In the genomic region with DNA sequence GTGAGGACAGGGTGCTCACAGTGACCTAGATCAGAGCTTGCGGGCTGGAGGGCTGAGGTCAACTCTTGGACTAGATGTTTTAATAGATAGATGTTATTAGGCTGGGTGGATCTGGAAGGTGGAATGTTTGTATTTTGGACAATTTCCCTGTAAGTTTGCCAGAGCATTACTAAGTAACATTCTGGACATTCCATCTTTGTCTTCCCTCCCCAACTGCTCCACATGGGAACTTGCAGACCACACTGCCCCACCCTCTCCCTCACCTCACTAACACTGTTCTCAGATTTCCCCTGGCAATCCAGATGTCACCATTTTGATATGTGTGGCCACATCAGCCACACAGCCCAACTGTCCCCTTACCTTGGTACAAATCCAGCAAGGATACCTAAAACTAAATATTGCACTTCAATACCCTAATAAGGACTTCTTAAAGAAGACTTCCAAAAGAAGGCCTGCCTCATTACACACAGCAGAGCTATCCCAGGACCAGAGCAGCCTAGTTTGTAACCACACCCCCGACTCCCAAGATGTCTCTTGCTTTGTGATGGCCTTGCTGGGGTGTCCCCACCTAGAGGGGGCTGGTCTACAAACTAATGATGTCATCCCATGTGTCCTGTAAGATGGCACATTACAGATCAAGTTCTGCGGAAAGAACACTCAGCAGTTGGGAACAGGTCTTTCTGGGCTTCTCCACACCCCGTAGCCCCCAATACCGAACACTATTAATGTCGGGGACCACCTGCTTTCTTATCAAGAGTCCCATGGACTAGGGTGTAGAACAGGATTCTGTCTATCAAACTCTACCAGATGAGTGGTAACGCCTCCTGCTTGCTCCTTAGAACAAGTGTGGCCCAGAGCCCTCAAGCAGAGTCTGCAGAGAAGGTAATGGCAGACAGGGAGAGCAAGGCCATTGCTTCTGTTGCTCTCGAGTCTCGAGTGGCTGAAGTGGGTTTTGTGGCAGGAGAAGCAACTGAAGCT, we compare ENCODE assay signal across 24 mouse cellular contexts. TPM values are rescaled to one million over a fixed set of nuclear protein-coding genes. Genes with fewer than 3 reads are reported as not detected.
DNase-seq lines count a peak whose midpoint lies in the region; ATAC-seq and TF ChIP-seq lines count a peak whose summit lies in the region.
"Had no signal": no experiment of that assay in that cellular context is flagged by ENCODE, and none has a peak within 500 bp of the region (broad histone marks: within the 10 kb centered on the region; RNA-seq: fewer than 3 reads in every experiment).

No protein-coding gene starts in this region.

- peaks cover 28% of the 10 kb centered on the region for H3K36me3 ChIP-seq in lung, postnatal 0 days (ENCODE audit: insufficient read depth, low read length)
- peaks cover 97% of the 10 kb centered on the region for H3K36me3 ChIP-seq in liver, embryonic 12.5 days
- H3K36me3 ChIP-seq in heart, embryonic 10.5 days, result peaks cover 96% of the 10 kb centered on the region

- TF ChIP-seq CTCF in lung, postnatal 0 days (IDR thresholded peaks at IDR 0.05), result no peak

- no peak for ATAC-seq in lung, postnatal 0 days
- ATAC-seq in liver, embryonic 12.5 days, result peak; percentile 84
- ATAC-seq: hindbrain, embryonic 16.5 days had no signal

- DNase-seq in gastrocnemius, adult 18-20 months (ENCODE audit: low spot score), result peak; percentile 70
- DNase-seq in gastrocnemius, postnatal 10 days, result no peak
- peak; percentile 19 for DNase-seq in lung, postnatal 0 days (ENCODE audit: low spot score)
- no peak for DNase-seq in lung, postnatal 10 days
- peak; percentile 74 for DNase-seq in skeletal muscle tissue, adult 2 months (ENCODE audit: low read depth, low spot score)
- no peak for DNase-seq in adrenal gland, postnatal 14 days
- no peak for DNase-seq in heart, embryonic 10.5 days (ENCODE audit: low spot score)
- DNase-seq: cerebellum, postnatal 10 days; embryo, embryonic 11 days; heart, postnatal 36 days; kidney, adult 9 months; layer of hippocampus, postnatal 36 days; right cerebral cortex, postnatal 4 days had no signal

- WGBS in lung, postnatal 0 days, result 79% methylated on average over 9 of the region's 9 CpGs
- 69% methylated on average over 9 of the region's 9 CpGs for WGBS in liver, embryonic 12.5 days (ENCODE audit: insufficient replicate concordance)
- WGBS in heart, embryonic 10.5 days, result 87% methylated on average over 9 of the region's 9 CpGs

- TF ChIP-seq EP300 in lung, postnatal 0 days (IDR thresholded peaks at IDR 0.05), result no peak

- no peak overlapping the region for H3K4me2 ChIP-seq in lung, postnatal 0 days (replicated peaks; ENCODE audit: low read depth, low read length)
- peak overlapping the region; percentile 16; the same call in 1 of the 2 replicates for H3K4me2 ChIP-seq in liver, embryonic 12.5 days
- H3K4me2 ChIP-seq: embryonic facial prominence, embryonic 15.5 days; forebrain, embryonic 12.5 days; heart, embryonic 12.5 days; midbrain, embryonic 11.5 days; neural tube, embryonic 13.5 days had no signal

- H3K4me3 ChIP-seq in lung, postnatal 0 days (ENCODE audit: low read depth, low read length), result no peak overlapping the region
- no peak overlapping the region for H3K4me3 ChIP-seq in liver, embryonic 12.5 days
- H3K4me3 ChIP-seq in heart, embryonic 10.5 days, result no peak overlapping the region
- H3K4me3 ChIP-seq: embryonic facial prominence, embryonic 15.5 days; forebrain, embryonic 12.5 days; heart, embryonic 12.5 days; neural tube, embryonic 13.5 days had no signal

- no peak overlapping the region for H3K27ac ChIP-seq in lung, postnatal 0 days (ENCODE audit: low read length)
- H3K27ac ChIP-seq in liver, embryonic 12.5 days, result peak overlapping the region; percentile 3; the same call in 1 of the 2 replicates
- H3K27ac ChIP-seq in heart, embryonic 10.5 days, result no peak overlapping the region
- H3K27ac ChIP-seq: embryonic facial prominence, embryonic 15.5 days; forebrain, embryonic 12.5 days; neural tube, embryonic 13.5 days had no signal

- H3K27me3 ChIP-seq in lung, postnatal 0 days (replicated peaks; ENCODE audit: insufficient read depth, low read length), result no peaks in the 10 kb centered on the region
- no peaks in the 10 kb centered on the region for H3K27me3 ChIP-seq in liver, embryonic 12.5 days (replicated peaks)
- no peaks in the 10 kb centered on the region for H3K27me3 ChIP-seq in heart, embryonic 10.5 days (ENCODE audit: insufficient read depth, poor library complexity, severe bottlenecking)
- H3K27me3 ChIP-seq: embryonic facial prominence, embryonic 15.5 days; forebrain, embryonic 12.5 days; heart, embryonic 12.5 days; neural tube, embryonic 13.5 days had no signal

- H3K9ac ChIP-seq in lung, postnatal 0 days (replicated peaks; ENCODE audit: low read depth), result no peak overlapping the region
- H3K9ac ChIP-seq in liver, embryonic 12.5 days, result no peak overlapping the region
- H3K9ac ChIP-seq: embryonic facial prominence, embryonic 15.5 days; forebrain, embryonic 12.5 days; heart, embryonic 12.5 days; neural tube, embryonic 13.5 days had no signal

- H3K4me1 ChIP-seq in lung, postnatal 0 days (ENCODE audit: insufficient read depth, low read depth, low read length), result no peaks in the 10 kb centered on the region
- H3K4me1 ChIP-seq in liver, embryonic 12.5 days, result peaks cover 22% of the 10 kb centered on the region
- H3K4me1 ChIP-seq in heart, embryonic 10.5 days, result 0 out of 2 replicates have a peak, but pooled peaks cover 2% of the 10 kb centered on the region
- H3K4me1 ChIP-seq: embryonic facial prominence, embryonic 15.5 days; forebrain, embryonic 12.5 days; heart, embryonic 12.5 days had no signal

- H3K9me3 ChIP-seq in lung, postnatal 0 days (ENCODE audit: low read length), result no peaks in the 10 kb centered on the region
- no peaks in the 10 kb centered on the region for H3K9me3 ChIP-seq in liver, embryonic 12.5 days (replicated peaks)
- no peaks in the 10 kb centered on the region for H3K9me3 ChIP-seq in heart, embryonic 10.5 days
- H3K9me3 ChIP-seq: embryonic facial prominence, embryonic 15.5 days; forebrain, embryonic 12.5 days; heart, embryonic 12.5 days; neural tube, embryonic 13.5 days had no signal

RNA-seq across cellular contexts. Expression of a gene that starts 48.1 kb away (rescaled TPM):
- not detected for total RNA-seq in gastrocnemius, adult 18-20 months (2021)
- not detected for total RNA-seq in gastrocnemius, postnatal 10 days (2021)
- polyA plus RNA-seq in lung, postnatal 0 days (2015; fragmentation: Nextera tagmentation; extraction: Ambion mirVana), result 0.21 and 0.37 TPM in 2 replicates
- polyA plus RNA-seq in liver, embryonic 12.5 days (2016; fragmentation: Nextera tagmentation; extraction: Ambion mirVana), result 0.28 and 0.41 TPM in 2 replicates
- not detected in 2 replicates for total RNA-seq in adrenal gland, postnatal 14 days (2021)
- polyA plus RNA-seq in heart, embryonic 10.5 days (2016; fragmentation: Nextera tagmentation; extraction: Ambion mirVana), result 0.28 TPM in 1 of 2 replicates, not detected in the other
- total RNA-seq: heart, postnatal 36 days; monocyte, adult 5-6 weeks had no signal
- polyA plus RNA-seq: embryonic facial prominence, embryonic 15.5 days; forebrain, embryonic 12.5 days; heart, embryonic 12.5 days; limb, embryonic 11.5 days; midbrain, embryonic 11.5 days had no signal

RNA-seq across cellular contexts. Expression of a gene that starts 55.7 kb away (rescaled TPM):
- not detected for total RNA-seq in gastrocnemius, adult 18-20 months (2021)
- not detected for total RNA-seq in gastrocnemius, postnatal 10 days (2021)
- not detected in 2 replicates for polyA plus RNA-seq in lung, postnatal 0 days (2015; fragmentation: Nextera tagmentation; extraction: Ambion mirVana)
- not detected in 2 replicates for polyA plus RNA-seq in liver, embryonic 12.5 days (2016; fragmentation: Nextera tagmentation; extraction: Ambion mirVana)
- total RNA-seq in adrenal gland, postnatal 14 days (2021), result not detected in 2 replicates
- polyA plus RNA-seq in heart, embryonic 10.5 days (2016; fragmentation: Nextera tagmentation; extraction: Ambion mirVana), result not detected in 2 replicates
- total RNA-seq: heart, postnatal 36 days; layer of hippocampus, postnatal 36 days; monocyte, adult 5-6 weeks had no signal
- polyA plus RNA-seq: embryonic facial prominence, embryonic 15.5 days; forebrain, embryonic 12.5 days; gonadal fat pad, adult 2 months; heart, embryonic 12.5 days; hindbrain, embryonic 16.5 days; limb, embryonic 11.5 days; lung, embryonic 16.5 days; midbrain, embryonic 11.5 days had no signal

Comparison
In these comparisons a context has a peak if more than half of its experiments do, and no peak if none do; other contexts are left out.
1. DNase-seq: peak in gastrocnemius, adult 18-20 months (single experiment), lung, postnatal 0 days (single experiment) and skeletal muscle tissue, adult 2 months (single experiment); none in gastrocnemius, postnatal 10 days (single experiment), lung, postnatal 10 days (single experiment), adrenal gland, postnatal 14 days (single experiment) and heart, embryonic 10.5 days (single experiment).